Mouse (Mus musculus) cortical plate, adult 2 months (tissue): ENCODE results near the gene Dmkn. TPM values are rescaled to one million over a fixed set of nuclear protein-coding genes. Genes with fewer than 3 reads are reported as not detected.

ENCODE experiments used
- H3K27ac ChIP-seq: fragments of 200-500 bp; 2 replicates; pipeline ENCODE4 v1.5.1; 2012; ENCODE audit warnings: low read length, control low read depth, inconsistent platforms; ENCODE audit not compliant: insufficient read depth
- H3K4me1 ChIP-seq: fragments of 200-500 bp; 2 replicates; pipeline ENCODE4 v1.6.1; 2011; ENCODE audit warnings: low read length; ENCODE audit not compliant: control insufficient read depth, insufficient read depth
- H3K4me3 ChIP-seq: fragments of 200-500 bp; 2 replicates; pipeline ENCODE4 v1.5.1; 2011; ENCODE audit warnings: mild to moderate bottlenecking, low read length, control low read depth; ENCODE audit not compliant: insufficient read depth
- CTCF ChIP-seq: fragments of 200-500 bp; IDR thresholded peaks from 2 replicates; pipeline ENCODE4 v1.5.1; 2011; ENCODE audit warnings: mild to moderate bottlenecking, control low read depth, low read length; ENCODE audit not compliant: insufficient read depth; ENCODE audit errors: extremely low read depth
- POLR2A ChIP-seq: fragments of 200-500 bp; IDR thresholded peaks from 2 replicates; pipeline ENCODE4 v1.6.1; 2011; ENCODE audit warnings: mild to moderate bottlenecking, low read length, control low read depth; ENCODE audit not compliant: insufficient read depth; ENCODE audit errors: extremely low read depth
- polyA plus RNA-seq: library from polyadenylated mRNA; depleted of rRNA; stranded (reverse); fragments of >200 nt; gene quantifications from 2 replicates; pipeline ENCODE4 v1.2.3, GENCODE M21; 2012

The Dmkn gene
- polyA plus RNA-seq, 1 experiment, result 9.6 TPM

GRCm38 (mm10) chr7:30785721-30786546, 22.4 kb downstream of the Dmkn start:
- TF ChIP-seq CTCF (no peak), POLR2A (no peak)
- H3K4me1 ChIP-seq, result no peaks in the 10 kb centered on the region; the same call in 1 of the 2 replicates
- no peak overlapping the region for H3K4me3 ChIP-seq
- no peak overlapping the region for H3K27ac ChIP-seq

GRCm38 (mm10) chr7:30787377-30788022, 23.9 kb downstream of the Dmkn start, which contains the start of gene Krtdap:
Krtdap (plus strand) TSS chr7:30787896.
- Histone ChIP-seq H3K27ac (no peak within 1 kb of the TSS), H3K4me1 (no peaks in the 10 kb centered on the region; the same call in 1 of the 2 replicates), H3K4me3 (no peak within 1 kb of the TSS)
- TF ChIP-seq CTCF (no peak), POLR2A (no peak)

GRCm38 (mm10) chr7:30790141-30790540, 26.6 kb downstream of the Dmkn start:
- Histone ChIP-seq H3K4me3 (no peak overlapping the region), H3K27ac (no peak overlapping the region), H3K4me1 (no peaks in the 10 kb centered on the region; the same call in 1 of the 2 replicates)
- TF ChIP-seq CTCF, result no peak
- TF ChIP-seq POLR2A, result no peak

GRCm38 (mm10) chr7:30791921-30792320, 28.4 kb downstream of the Dmkn start:
- TF ChIP-seq POLR2A (no peak), CTCF (no peak)
- Histone ChIP-seq H3K4me3 (no peak overlapping the region), H3K27ac (no peak overlapping the region)

GRCm38 (mm10) chr7:30794921-30795320, 31.4 kb downstream of the Dmkn start:
- no peak for TF ChIP-seq POLR2A
- TF ChIP-seq CTCF, result no peak
- Histone ChIP-seq H3K4me3 (no peak overlapping the region), H3K27ac (no peak overlapping the region), H3K4me1 (peaks cover 3% of the 10 kb centered on the region; the same call in 1 of the 2 replicates)

More at GRCm38 (mm10) chr7:30791921-30792320, 28.4 kb downstream of the Dmkn start:
- peaks cover 3% of the 10 kb centered on the region; the same call in 1 of the 2 replicates for H3K4me1 ChIP-seq

- Histone ChIP-seq H3K4me1 (peaks cover 3% of the 10 kb centered on the region; the same call in 1 of the 2 replicates), H3K4me3 (no peak overlapping the region), H3K27ac (no peak overlapping the region)
- TF ChIP-seq POLR2A (no peak), CTCF (no peak)
These were observed 33.2 kb downstream of the Dmkn start for GRCm38 (mm10) chr7:30796790-30797189.

- peaks cover 3% of the 10 kb centered on the region; the same call in 1 of the 2 replicates for H3K4me1 ChIP-seq
- TF ChIP-seq POLR2A (no peak), CTCF (no peak)
- no peak overlapping the region for H3K4me3 ChIP-seq
- no peak overlapping the region for H3K27ac ChIP-seq
These were observed 37.1 kb downstream of the Dmkn start for GRCm38 (mm10) chr7:30800653-30801052.

- no peak overlapping the region for H3K4me3 ChIP-seq
- no peaks in the 10 kb centered on the region for H3K4me1 ChIP-seq
- TF ChIP-seq POLR2A, result no peak
- no peak for TF ChIP-seq CTCF
- no peak overlapping the region for H3K27ac ChIP-seq
These were observed 39.7 kb downstream of the Dmkn start for GRCm38 (mm10) chr7:30803256-30803655.

GRCm38 (mm10) chr7:30804026-30804715, 40.6 kb downstream of the Dmkn start:
- no peak for TF ChIP-seq POLR2A
- TF ChIP-seq CTCF, result no peak
- no peaks in the 10 kb centered on the region for H3K4me1 ChIP-seq
- H3K27ac ChIP-seq, result no peak overlapping the region
- no peak overlapping the region for H3K4me3 ChIP-seq
